Mouse (Mus musculus): ENCODE data around the gene Gm4836. TPM values are rescaled to one million over a fixed set of nuclear protein-coding genes. Genes with fewer than 3 reads are reported as not detected.

Gm4836 gene
- not detected for polyA plus RNA-seq (2014; fragmentation: Illumina TruSeq; extraction: RNeasy Lipid Tissue Mini Kit (QIAGEN cat#74804); ENCODE audit: low read depth, low replicate concordance)

GRCm38 (mm10) chrX:28293532-28293931 lies at the start of gene Gm4836:
Gene Gm4836 (minus strand): TSS chrX:28293632.

